Mouse (Mus musculus): Measurements from ENCODE around the gene Mthfr.

Mthfr gene

DNA sequence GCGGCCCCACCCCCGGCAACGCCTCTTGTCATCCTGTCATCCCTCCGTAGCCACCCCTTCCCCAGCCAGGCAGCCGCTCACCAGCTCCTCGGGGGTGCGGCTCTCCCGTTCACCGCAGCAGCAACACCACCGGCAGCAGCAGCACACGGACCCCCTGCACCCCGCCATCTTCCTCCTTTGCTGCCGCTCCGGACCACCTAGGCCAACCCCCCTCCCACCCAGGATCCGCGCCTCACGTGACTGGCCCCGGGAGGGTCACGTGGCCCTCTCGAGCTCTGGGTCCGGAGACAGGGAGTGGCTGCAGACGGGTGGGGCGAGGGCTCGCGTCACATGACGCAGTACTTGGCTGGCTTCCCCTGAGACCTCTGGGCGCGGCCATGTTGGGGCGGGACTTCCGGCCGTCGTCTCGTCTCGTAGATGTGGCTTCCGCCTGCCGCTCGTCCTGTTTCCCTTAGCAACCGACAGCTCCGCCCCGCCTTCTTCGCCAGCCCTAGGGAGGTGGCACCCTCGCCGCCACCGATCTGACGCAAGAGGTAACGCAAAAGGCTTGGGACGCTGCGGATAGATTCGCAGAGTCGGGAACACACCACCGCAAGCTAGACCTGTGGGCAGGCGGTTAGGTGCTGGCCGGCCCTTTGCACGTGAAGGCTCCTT lies at the start of gene Mthfr, which contains the start of gene Clcn6:
Gene Mthfr (plus strand): TSS at position 478 of the 654 bp plus-strand sequence.
Gene Clcn6 (minus strand): TSS at position 222 of the 654 bp plus-strand sequence.
- under 1% methylated on average over 54 of the region's 54 CpGs for WGBS

GRCm38 (mm10) chr4:147993571-147994095 lies 45.2 kb upstream of the Mthfr start:
- 65% methylated on average over 7 of the region's 7 CpGs for WGBS

GRCm38 (mm10) chr4:147995311-147995710 lies 43.6 kb upstream of the Mthfr start:
- WGBS, result 72% methylated on average over 3 of the region's 3 CpGs

GRCm38 (mm10) chr4:148000202-148000772 lies 38.6 kb upstream of the Mthfr start, which contains the start of gene Nppa:
Gene Nppa (plus strand): TSS chr4:148000722.
- WGBS, result 33% methylated on average over 12 of the region's 12 CpGs

DNA sequence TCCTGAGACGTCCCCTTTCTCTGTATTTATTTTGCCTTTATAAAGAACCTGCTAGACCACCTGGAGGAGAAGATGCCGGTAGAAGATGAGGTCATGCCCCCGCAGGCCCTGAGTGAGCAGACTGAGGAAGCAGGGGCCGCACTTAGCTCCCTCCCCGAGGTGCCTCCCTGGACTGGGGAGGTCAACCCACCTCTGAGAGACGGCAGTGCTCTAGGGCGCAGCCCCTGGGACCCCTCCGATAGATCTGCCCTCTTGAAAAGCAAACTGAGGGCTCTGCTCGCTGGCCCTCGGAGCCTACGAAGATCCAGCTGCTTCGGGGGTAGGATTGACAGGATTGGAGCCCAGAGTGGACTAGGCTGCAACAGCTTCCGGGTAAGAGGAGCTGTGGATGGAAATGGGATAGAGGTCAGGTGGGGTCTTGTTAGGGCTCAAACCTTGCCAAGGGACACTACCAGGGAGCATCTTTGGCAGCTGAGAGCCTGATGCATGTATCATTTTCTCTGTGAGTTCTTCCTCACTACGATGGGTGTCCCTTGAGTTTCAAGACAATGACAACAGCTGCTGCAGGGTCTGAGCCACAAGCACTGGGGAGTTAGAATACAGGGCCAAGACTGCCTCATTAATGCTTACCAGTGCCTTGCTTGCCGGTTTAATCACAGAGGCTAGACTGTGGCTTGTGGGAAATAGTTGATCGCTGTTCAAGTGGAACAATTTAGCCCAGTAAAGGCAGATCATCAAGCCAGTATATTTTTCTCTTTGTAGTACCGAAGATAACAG lies 37.7 kb upstream of the Mthfr start:
- 78% methylated on average over 17 of the region's 17 CpGs for WGBS

DNA sequence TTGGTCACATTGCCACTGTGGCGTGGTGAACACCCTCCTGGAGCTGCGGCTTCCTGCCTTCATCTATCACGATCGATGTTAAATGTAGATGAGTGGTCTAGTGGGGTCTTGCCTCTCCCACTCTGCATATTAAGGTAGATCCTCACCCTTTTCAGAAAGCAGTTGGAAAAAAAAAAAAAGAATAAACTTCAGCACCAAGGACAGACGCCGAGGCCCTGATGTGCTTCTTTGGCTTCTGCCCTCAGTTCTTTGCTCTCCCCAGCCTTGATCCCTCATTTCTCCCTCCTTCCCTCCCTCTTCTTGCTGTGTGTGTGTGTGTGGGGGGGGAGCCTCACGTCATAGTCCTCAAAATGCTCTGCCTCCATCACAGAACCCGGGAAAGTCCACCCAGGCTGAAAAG lies 37.0 kb upstream of the Mthfr start:
- WGBS, result 44% methylated on average over 8 of the region's 8 CpGs

DNA sequence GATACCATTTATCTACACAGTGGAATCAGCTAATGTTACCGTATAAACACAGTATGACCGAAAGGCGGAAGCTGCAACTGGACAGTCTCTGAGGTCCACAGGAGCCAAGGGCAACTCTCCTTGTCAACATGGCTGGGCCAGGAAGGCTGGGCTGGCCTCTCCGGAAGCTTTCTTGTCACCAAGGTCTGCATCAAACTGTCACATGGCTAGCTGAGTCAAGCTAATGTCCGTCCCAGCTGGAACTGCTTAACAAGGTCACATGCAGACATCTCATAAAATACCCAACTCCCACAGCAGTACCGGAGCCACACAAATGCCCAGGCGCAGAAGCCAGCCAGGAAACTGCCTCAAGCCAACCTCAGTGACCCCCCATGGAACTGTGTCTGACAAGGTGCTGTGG lies 34.5 kb upstream of the Mthfr start:
- WGBS, result 79% methylated on average over 7 of the region's 7 CpGs

DNA sequence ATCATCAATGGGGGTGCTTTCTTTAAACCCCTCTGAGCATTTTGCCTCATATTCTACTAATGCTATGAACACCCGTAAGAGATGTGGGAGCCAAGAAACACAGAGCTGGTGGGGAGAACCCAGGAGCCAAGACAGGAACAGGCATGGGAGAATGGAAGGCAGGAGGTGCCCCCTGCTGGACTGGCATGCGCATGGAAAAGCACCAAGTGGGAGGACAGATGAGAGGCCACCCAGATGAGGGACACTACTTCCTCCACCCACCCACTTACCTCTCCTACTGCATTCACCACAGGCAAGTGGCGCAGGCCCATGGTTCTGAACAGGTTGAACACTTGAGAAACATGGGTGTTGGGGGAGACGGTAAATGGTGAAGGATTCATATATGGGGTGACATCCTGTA lies 30.5 kb upstream of the Mthfr start:
- 44% methylated on average over 4 of the region's 4 CpGs for WGBS

DNA sequence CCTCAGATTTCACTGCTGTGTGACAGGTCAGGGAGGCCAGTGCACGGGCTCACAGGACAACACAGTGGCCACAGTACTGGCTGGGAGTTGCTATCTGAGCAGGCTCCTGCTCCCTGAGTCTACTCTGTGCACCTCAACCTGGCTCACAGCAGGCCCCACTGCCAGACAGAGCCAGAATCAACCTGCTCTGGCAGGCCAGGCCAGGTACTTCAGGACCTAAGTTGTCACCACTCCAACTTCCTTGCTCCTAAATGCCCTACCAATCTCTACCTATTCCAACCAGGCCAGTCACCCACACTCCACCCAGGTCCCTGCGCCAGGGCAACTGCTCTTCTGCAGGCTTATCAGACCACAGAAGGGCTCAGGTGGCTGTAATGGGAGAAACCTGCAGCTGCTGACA lies 29.2 kb upstream of the Mthfr start:
- WGBS, result 95% methylated on average over 2 of the region's 2 CpGs

GRCm38 (mm10) chr4:148011332-148011731 lies 27.5 kb upstream of the Mthfr start:
- 71% methylated on average over 3 of the region's 3 CpGs for WGBS

- 71% methylated on average over 4 of the region's 4 CpGs for WGBS
These were observed 26.7 kb upstream of the Mthfr start for GRCm38 (mm10) chr4:148012216-148012615.

DNA sequence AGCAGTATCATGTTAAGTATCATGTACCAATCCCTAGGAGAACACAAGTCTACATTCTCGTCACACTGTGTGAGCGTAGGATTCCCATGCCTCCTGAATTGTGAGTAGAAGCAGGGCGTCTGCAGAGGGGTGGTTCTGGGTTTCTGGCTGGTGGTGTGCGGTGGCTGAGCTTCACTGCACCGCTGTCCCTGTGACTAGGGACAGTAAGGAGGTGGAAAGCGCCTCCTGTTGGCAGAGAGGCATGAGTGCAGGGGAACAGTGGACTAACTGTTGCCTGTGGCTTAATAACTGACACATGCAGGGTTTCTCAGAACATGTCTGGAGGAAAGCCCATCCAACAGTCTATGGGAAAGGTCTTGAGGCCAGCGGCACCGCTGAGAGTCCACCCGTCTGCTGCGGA lies 23.5 kb upstream of the Mthfr start:
- WGBS, result 78% methylated on average over 10 of the region's 10 CpGs

- WGBS, result 78% methylated on average over 3 of the region's 3 CpGs
These were observed 21.9 kb upstream of the Mthfr start for GRCm38 (mm10) chr4:148016981-148017380.

- 29% methylated on average over 2 of the region's 2 CpGs for WGBS
These were observed 20.5 kb upstream of the Mthfr start for GRCm38 (mm10) chr4:148018410-148018809.

- 80% methylated on average over 3 of the region's 3 CpGs for WGBS
These were observed 14.9 kb upstream of the Mthfr start for GRCm38 (mm10) chr4:148024003-148024402.

DNA sequence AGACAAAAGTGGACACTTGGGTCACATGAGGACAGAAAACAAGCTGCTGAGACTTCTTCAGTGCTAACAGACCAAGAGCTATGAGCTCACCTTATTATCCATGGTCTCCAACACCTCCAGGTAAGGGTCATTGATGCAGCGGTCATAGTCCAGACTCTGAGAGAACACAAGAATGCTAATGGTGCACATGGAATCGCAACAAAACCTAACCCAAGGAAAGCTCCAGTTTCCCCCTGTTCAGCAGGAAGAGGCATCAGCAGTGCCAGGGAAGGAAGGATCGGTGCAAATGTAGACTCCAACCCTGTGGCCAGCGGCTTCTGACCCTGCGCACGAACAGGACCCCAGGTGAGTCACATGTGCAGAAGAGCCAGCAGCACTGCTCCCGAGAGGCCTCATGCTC lies 9.6 kb upstream of the Mthfr start:
- WGBS, result 95% methylated on average over 7 of the region's 7 CpGs

DNA sequence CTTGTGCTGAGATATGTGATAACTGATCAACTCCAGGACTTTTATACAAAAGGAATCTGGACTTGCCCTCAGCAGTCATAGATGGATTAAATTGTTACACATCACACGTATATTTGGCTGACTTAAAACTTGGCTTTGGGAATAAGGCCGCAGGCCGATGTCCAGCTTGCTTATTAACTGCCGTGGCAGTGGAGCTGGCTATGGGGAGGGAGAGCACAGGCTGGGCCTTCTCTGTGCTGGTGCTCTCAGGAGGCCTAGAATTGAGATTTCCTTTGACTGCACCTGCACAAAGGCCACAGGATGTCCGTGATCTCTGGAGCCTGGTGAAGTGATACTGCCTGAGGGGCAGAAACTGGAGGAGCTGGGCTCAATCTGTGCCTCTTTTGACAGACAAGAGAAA lies 8.4 kb upstream of the Mthfr start:
- 79% methylated on average over 5 of the region's 5 CpGs for WGBS

GRCm38 (mm10) chr4:148033858-148034410 lies 4.9 kb upstream of the Mthfr start:
- 82% methylated on average over 7 of the region's 7 CpGs for WGBS

DNA sequence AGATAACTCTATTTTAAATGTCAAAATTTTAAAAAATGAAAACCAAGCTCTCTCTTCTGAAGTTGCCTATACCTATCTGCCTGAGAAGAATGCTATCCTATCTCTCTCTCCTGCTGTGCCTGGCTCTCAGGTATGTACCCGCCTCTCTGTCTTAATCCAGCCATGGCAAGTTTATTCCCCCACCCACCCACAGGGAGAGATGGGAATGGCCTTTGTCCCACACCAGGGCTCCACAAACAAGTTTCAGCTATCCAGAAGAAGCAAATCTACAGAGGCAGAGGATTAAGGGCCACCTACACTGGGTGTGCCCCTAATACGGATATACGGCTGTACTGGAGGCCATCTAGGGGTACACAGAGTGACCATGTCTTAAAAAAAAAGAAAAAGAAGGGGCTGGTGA lies 3.4 kb upstream of the Mthfr start:
- WGBS, result 95% methylated on average over 3 of the region's 3 CpGs

- 5% methylated on average over 26 of the region's 26 CpGs for whole genome bisulfite sequencing
These were observed 738 bp upstream of the Mthfr start for GRCm38 (mm10) chr4:148038079-148038599.

- WGBS, result 11% methylated on average over 19 of the region's 19 CpGs
These were observed 564 bp downstream of the Mthfr start for GRCm38 (mm10) chr4:148039254-148040028.
